Mouse (Mus musculus): ENCODE data around the gene Mcub. TPM values are rescaled to one million over a fixed set of nuclear protein-coding genes. Genes with fewer than 3 reads are reported as not detected.

The Mcub gene
- polyA plus RNA-seq, 1 experiment, result 12.2 TPM

DNA sequence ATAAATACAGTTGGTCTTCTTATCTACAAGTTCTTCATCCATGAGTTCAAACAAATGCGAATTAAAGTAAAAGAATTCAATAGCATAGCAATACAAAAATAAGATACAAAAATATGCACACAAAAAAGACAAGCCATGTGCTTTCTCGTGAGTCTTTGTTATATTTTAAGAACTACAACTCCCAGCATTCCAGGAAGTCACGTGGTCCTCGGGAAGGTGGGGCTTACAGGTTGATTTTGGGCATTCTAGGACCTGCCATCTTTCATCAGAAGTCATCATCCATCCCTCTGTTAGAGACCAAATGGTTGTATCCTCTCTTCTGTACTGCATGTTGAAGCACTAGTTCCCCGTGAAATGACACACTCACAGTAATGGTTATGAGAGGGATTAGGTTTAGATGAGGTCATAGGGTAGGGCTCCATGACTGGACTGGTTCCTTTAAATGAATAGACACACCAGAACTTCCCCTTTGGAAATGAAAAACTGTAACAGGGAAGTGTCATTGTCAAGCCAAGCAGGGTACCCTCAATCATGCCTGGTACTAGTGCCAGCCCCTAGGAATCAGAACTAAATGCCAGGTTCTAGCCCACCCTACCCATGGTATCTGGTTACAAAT is 20.7 kb downstream of the Mcub start:
- DNase-seq (ENCODE audit: low spot score), result no peak

DNA sequence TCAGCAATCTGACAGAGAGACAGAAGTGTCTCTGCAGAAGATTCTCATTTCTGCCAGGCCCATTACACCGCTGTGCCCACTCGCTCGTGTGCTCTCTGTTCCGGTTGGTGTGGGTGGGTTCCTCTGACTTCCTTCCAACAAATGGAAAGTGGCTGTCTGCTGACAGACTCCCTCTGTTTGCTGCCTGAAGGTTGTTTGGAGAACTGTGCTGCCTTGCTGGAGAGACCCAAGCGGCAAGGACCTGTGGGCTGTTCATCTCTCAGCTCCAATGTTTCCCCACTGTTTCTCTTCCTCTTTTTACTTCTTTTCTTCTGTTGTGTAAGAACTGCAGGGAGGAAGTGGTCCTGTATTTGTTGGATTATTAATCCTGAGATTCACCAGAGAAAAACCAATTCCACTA is 21.6 kb downstream of the Mcub start:
- DNase-seq (ENCODE audit: low spot score), result no peak

DNA sequence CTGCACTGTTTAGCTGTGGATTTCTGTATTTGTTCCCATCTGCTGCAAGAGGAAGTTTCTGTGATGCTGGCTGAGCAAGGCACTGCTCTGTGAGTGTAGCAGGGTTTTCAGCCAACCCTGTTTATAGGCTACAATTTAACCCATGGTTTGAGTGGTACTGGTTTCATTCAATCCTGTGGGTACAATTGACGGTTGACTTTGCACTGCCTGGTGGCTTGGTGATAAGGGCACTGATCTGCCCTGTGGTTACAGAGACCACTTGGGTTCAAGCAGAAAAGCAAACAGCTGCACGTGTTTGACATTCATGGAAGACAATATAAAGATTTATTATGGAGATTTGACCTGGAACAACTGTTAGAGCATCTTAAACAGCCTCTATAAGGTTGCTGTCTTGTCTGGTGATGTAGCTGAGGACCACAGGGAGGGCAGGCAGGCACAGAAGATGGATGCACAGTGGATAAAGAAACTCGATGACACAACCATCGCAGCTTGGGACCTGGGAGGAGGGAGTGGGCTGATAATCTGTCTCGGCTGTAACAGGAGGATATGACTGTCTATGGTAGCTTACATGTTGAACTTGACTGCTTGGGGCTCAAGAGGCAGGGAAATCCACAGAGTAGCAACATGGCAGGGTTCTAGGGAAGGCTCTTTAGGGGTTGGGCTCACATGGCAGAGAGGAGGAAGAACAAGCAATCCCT is 23.6 kb downstream of the Mcub start:
- DNase-seq (ENCODE audit: low spot score), result no peak

DNA sequence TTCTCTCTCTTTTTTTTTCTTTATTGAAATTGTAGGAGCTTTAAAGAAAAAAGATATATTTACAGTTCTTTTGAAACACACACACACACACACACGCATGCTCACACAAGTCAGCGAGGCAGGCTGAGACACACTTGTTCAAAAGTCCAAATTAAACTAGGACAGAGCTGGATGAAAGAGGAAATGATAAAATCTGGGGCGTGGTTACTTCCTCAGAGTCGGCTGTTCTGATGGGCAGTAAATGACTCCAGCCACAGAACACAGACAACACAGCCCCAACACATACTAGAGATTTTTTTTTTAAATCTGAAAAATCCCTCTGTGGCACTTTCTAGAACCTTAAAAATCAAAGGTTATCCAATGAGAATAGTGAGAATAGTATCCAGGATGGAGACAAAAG is 26.2 kb downstream of the Mcub start:
- DNase-seq (ENCODE audit: low spot score), result no peak

DNA sequence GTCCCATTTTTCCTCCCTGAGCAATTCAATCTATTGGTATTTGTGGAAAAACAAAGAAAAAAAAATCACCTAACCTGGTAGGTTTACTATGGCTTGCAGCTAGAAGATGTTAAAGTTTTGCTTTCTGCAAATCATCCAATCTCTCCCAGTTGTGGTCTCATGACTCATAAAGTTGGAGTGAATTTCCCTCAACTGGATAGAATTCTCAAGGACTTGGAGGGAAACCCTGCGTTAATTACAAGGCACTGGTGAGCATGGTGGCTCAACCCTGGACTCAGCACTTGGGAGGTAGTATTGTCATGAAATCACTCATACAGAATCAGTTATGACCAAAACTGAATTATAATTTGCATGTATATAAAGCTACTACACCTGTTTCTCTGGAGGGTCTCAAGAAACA is 28.7 kb downstream of the Mcub start:
- DNase-seq (ENCODE audit: low spot score), result no peak

DNA sequence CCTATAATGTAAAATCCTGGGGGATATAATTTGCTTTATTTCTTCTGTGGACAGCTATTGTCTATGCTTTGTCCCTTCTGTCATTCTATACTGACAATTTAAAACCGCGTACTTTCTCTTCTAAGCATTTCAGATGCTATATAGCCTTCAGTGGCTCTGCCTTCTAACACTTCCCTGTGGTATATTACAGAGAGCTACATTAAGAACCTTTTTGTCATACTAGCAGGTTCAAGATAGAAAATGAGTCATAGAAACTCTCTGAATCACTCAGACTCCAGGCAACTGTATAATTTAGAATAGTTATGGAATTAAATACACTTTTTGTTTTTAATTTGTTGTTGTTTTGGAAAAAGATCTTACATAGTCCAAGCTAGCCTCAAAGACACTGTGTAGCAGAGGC is 29.2 kb downstream of the Mcub start:
- no peak for DNase-seq (ENCODE audit: low spot score)

DNA sequence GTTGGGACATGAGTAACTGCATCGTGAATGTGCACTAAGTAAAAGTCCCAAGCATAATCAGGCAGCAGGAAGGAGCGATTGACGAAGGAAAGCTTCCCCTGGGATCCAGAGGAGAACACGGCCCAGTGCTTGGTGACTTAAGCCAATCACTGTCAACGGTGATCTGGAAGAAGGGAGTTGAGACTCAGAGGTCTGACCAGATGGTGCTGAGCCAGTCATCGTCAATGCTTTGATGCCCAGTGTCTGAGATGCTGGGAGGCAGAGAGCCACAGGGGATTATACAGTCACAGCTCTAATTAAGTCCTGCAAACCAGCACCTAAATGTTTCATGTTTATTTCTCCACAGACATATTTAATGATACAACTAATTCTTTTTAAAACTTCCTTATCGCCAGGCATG is 30.9 kb downstream of the Mcub start:
- no peak for DNase-seq (ENCODE audit: low spot score)

DNA sequence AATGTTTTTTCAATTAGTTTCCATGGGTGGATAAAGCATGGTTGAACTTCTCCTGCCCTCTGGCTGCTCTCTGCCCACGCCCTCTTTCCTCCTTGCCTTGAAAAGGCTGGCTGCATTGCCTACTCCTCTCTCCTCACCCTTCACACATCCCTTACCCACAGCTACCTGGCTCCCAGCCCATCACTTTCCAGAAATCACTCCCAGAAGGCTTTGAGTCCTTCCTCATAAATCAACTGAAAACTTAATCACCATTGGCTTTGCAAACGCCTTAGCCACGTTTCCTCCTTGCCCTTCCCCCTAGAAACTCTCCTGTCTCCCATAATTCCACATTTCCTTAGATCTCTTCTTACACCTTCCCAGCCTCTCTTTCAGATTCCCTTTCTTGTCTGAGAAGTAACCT is 32.2 kb downstream of the Mcub start:
- DNase-seq (ENCODE audit: low spot score), result no peak

DNA sequence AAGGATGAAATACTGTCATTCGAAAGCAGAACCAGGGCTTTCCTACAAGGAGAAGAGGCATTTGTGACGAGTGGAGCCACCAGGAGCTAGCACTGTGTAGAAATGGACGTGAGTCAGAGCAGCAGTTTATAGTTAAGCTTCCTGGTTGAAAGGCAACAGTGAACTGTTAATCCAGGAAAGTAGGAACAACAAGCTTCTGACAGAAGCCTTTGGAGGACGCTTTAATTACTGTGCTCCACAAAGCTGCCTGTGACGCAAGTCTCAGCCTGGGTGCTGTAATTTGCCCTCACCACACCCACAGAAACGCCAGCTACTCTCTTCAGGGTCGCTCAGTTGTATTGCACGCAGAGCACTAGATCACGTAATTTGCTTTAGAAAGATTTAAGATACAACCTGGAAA is 33.4 kb downstream of the Mcub start:
- DNase-seq (ENCODE audit: low spot score), result no peak

DNA sequence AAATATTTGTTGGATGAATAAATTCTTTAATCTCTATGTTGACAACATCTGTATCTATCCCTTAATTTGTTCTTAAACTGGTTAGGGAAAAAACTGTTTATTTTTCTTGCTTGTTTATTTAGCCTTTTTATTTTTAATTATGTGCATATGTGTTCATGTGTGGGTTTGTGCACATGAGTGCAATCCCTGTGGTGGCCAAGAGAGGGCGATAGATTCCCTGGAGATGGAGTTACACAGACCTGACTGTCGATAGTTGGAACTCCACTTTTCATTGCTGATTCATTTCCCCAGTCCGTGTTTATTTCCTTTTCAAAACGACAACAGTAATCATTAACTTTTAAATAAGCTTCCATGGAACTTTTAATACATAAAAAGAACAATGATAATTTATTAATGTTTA is 37.6 kb downstream of the Mcub start:
- DNase-seq (ENCODE audit: low spot score), result no peak

DNA sequence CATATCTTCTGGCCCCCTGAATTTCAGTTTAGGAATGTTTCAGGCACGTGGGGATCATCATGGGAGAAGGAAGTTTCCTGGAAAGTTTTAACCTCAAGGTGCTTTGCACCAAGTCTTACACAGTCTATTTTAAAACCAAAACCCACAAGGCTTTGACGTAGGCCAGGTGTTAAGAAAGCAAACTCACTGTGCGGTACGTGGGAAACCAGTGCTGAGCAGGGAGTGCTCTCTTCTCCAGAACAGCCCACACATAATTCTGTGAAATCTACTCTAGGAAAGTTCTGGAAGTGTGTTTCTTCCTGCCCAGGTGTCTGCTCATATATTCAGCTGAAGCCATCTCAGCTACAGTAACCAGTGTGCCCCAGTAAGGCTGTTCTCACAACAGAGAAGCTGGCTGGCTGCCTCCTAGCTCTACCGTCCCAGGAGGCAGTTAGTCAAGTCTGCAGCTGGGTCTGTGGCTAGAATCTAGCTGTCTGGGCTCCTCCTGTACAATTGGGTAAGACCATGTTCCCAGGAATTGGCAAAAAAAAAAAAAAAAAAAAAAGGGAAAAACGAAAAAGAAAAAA is 39.7 kb downstream of the Mcub start:
- no peak for DNase-seq (ENCODE audit: low spot score)

DNA sequence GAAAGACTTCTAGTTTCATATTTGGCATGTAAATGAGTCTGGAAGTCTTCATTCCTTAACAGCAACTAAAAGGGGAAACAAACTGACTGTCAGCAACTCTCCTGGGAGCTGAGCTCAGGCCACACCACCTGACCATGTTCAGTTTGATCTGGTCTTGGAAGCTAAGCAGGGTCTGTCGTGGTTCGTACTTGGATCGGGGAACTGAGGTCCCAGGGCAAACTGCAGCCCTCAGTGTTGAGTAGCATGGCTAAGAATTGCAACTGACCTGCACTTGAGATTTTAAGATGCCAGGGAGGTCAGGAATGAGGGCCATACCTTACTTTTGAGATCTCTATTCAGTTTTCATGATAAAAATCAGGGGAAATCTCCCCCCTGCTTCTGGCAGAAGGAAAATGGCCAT is 44.1 kb downstream of the Mcub start:
- no peak for DNase-seq (ENCODE audit: low spot score)

DNA sequence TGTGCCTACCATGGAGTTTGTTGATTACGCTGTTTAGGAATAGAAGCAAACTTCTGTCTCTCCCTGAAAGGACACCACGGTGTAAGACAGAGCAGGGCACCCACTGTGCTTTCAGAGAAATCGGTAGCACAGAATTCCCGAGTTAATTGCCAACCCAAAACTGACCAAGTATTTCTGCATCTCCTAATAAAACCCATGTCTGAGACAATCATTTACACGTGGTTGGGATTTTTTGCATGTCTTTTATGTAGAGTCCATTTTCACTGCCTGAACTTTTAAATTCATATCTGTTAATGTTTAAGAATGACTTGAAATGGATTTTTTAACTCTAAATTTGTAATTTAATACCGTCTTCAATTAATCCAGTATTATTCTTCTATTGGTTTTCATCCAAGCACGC is 46.4 kb downstream of the Mcub start:
- DNase-seq (ENCODE audit: low spot score), result no peak

DNA sequence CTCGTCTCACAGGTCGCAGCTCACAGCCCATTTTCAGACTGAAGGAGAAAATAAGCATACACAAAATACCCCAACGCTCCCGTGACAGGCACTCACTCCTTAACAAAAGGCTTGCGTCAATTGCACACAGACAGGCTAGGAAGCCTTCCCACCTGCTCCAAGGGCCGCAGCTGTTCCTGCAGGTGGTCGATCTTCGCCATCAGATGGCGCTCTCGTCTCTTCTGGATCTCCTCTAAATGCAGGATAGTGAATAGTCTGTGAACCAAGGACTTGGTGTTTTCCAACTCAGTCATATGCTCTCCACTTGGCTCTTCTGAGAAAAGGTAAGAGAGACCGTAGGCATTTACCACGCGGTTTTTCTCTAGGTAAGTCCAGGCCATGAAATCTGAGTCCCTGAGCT is 51.6 kb downstream of the Mcub start:
- DNase-seq (ENCODE audit: low spot score), result no peak

DNA sequence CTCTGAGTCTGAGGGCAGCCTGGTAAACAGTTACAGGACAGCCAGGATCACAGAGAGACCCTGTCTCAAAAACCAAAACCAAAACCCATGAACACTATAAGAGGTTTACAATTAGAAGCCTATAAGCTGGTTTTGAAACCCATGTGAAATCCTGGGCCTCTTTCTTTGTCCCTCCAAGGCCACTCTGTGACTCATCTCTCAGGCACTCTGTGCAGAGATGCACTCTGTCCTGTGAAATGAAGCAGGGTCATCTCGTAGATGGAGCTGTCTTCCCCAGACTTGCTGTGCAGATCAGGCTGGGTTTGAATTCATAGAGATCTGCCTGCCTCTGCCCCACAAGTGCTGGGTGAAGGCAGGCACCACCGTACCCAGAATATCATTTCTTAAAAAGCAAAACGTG is 52.6 kb downstream of the Mcub start:
- no peak for DNase-seq (ENCODE audit: low spot score)

DNA sequence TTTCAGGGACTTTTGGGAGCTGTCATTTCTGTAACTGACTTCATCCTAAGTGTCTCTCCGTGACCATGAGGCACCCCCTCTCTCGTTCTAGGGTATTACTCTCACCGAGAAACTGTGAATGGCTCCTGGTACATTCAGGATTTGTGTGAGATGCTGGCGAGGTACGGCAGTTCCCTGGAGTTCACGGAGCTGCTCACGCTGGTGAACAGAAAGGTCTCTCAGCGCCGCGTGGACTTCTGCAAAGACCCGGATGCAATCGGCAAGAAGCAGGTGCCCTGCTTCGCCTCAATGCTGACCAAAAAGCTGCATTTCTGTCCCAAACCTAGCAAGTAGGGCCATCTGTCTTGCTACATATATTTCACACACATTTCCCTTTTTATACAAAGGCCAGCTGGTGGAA is 56.8 kb downstream of the Mcub start:
- no peak for DNase-seq (ENCODE audit: low spot score)

DNA sequence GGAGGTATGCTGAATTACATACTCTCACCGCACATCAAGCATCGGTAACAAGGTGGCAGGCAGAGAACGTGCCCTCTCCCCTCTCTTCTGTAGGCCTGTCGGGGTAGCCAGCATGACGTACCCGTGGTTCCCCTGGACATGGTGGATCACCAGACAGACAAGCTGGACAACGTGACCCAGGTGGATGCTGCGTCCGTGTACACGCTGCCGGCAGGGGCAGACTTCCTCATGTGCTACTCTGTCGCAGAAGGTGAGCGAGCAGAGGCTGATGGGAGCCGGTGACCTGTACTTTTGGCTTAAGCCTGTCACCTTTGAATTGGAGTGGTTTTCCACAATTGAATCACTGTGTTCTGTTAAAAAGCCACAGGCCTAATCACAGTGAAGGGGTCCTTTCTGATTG is 58.0 kb downstream of the Mcub start:
- no peak for DNase-seq (ENCODE audit: low spot score)

DNA sequence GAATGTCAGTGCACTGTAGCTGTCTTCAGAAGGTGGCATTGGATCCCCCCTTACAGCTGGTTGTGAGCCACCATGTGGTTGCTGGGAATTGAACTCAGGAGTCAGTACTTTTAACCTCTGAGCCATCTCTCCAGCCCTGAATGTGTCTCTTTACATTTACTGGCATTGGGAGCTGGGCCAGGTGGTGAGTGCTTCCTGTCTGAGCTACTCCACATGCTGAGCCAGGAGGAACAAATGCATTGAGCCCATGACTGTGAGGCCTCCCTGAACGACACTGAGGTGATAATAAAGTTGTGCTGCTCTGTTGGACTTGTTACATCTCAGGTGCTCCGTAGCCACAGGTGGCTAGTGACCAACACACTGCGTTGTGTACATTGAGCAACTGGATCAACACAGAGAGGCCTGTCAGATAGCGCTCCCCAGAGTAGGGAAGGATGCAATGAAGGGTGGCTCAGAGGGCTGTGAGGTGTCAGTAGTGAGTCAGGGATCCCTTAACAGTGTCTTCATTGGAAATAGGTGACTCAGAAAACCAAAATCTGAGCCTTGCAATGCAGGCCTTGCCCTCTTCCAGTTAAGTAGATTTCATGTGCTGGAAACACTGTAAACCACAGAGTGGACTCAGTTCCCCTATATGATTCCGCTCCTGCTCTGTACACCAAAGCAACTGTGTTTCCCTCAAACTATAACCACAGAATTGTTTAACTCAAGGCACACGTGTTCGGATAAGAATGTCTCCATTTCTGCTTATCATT is 65.4 kb downstream of the Mcub start:
- DNase-seq (ENCODE audit: low spot score), result no peak

DNA sequence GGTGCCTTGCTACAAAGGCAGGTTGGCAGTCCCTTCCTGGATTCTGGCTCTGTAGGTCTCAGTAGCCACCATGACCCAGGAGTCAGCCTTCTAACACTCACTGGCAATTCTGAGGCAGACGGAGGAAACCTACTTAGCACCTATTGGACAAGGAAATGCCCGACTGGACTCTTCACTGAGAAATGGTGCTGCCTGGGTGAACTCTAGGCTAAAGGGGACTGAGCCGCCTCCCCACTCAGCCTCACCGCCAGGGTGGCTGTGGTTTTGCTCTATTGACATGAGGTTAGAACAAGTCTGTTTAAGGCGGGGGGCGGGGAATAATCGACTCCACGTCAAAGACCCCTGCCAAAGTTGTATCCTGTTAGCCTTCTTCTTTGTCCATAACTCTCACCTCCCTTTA is 66.1 kb downstream of the Mcub start:
- no peak for DNase-seq (ENCODE audit: low spot score)

DNA sequence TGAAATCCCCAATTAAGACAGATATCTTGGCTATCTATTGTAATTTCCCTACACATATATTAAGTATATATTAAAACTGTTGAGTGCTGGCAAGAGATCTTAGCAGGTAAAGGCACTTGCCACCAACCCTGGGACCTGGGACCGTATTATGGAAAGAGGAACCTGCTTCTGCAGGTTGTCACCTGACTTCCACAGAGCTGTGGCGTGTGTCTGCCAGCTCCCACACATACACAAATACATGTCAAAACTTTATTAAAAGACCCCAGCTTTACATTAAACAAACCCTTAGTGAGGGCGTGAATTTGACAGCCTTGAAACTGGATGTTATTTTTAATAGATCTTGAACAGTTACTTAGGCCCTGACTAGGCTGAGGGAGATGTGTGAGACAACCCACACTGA is 66.6 kb downstream of the Mcub start:
- no peak for DNase-seq (ENCODE audit: low spot score)

DNA sequence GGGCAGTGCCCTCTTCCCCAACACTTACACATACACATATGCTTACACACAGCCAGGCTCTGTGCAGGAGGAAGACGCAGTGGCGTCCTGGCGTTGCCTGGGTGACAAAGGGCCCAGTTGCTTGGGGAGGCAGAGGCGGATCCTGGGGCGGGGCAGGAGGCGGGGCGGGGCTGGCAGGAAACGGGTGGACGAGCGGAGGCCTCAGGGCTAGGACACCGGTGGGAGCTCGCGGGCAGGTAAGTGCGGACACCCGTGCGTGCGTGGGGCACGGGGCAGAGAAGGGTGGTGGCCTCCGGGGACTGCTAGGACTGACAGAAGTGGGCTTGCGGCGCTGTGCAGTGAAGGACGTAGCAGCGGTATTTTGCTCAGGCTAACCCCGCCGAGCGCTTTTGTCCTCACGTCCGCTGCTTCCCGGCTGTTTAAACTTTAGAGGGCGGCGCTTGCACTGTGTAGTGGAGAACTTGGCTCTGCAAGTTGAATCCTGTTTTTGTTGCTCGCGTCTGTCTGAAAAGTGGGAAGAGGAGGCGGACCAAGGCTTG is 68.7 kb downstream of the Mcub start, which contains the start of gene Casp6:
TSS of gene Casp6 (plus strand) at position 155 of the 539 bp plus-strand sequence.
- DNase-seq (ENCODE audit: low spot score), result peak; percentile 80

DNA sequence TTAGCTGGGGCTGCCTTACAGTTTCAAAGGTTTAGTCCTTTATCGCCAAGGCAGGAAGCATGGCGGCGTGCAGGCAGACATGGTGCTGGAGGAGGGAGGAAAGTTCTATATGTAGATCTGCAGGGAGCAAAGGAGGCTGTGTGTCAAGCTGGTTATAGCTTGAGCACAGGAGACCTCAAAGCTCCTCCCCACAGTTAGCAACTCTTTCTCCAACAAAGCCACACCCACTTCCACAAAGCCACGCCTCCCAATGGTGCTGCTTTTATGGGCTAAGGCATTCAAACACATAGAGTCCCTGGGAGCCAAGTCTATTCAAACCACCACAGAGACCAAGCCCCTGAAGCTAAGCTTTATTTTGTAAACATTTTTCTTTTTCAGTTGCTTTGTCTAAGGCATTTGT is 71.1 kb downstream of the Mcub start:
- no peak for DNase-seq (ENCODE audit: low spot score)

DNA sequence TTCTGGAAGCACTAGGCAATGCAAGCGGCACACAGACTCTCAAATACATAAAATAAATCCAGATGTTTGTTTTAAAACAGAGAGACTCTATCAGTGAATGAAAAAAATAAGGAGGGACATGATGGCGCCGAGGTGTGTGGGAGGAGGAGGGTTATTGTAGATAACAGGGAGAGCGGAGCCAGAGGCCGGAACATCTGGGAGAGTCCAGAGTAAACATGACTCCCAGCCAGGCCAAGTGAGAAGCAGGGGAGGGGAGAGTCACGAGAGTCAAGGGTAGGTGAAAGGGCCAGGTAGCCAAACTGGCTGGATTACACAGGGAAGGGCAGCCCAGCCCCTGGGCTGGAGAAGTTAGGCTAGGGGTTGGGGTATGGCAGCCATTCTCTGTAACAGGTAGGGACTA is 73.4 kb downstream of the Mcub start:
- DNase-seq (ENCODE audit: low spot score), result no peak
